Mouse (Mus musculus) bone marrow macrophage, adult 2 months (primary cell): ENCODE data around the gene Rnf32.

Experiments
- CTCF ChIP-seq: IDR thresholded peaks from 2 replicates; pipeline ENCODE4 v1.5.1; 2012; ENCODE audit warnings: low read depth, mild to moderate bottlenecking, low read length, moderate library complexity
- POLR2A ChIP-seq: IDR thresholded peaks from 2 replicates; pipeline ENCODE4 v1.6.1; 2012; ENCODE audit warnings: mild to moderate bottlenecking, low read depth, low read length, borderline replicate concordance

- TF ChIP-seq POLR2A (no peak), CTCF (no peak)
Measured at GRCm38 (mm10) chr5:29195570-29196263, at the start of gene Rnf32.
